Mouse (Mus musculus) lung, embryonic 14.5 days (tissue): Measurements from ENCODE around the gene Cers3. TPM values are rescaled to one million over a fixed set of nuclear protein-coding genes. Genes with fewer than 3 reads are reported as not detected.

Experiments used
- ATAC-seq: fragments of 200-750 bp; cut with Nextera tagmentation; 2 replicates; pipeline ENCODE4 v1.8.0; 2017; ENCODE audit warnings: mild to moderate bottlenecking, moderate TSS enrichment, moderate library complexity; ENCODE audit not compliant: insufficient read depth
- DNase-seq: peaks from one replicate; pipeline ENCODE4 v3.0.0-alpha.2; 2015
- H3K27ac ChIP-seq: fragments of 300-500 bp; sonication (generic); 2 replicates; pipeline ENCODE4 v1.5.1; 2014; ENCODE audit warnings: low read depth, mild to moderate bottlenecking, moderate library complexity
- H3K27me3 ChIP-seq: fragments of 300-500 bp; sonication (generic); 2 replicates; pipeline ENCODE4 v1.6.1; 2014; ENCODE audit warnings: low read length, control low read depth; ENCODE audit not compliant: insufficient read depth
- H3K36me3 ChIP-seq: fragments of 300-500 bp; sonication (generic); 2 replicates; pipeline ENCODE4 v1.6.1; 2014; ENCODE audit warnings: control low read depth; ENCODE audit not compliant: insufficient read depth
- H3K4me1 ChIP-seq: fragments of 300-500 bp; sonication (generic); 2 replicates; pipeline ENCODE4 v1.6.1; 2014; ENCODE audit warnings: antibody characterized with exemption, control low read depth; ENCODE audit not compliant: insufficient read depth
- H3K4me2 ChIP-seq: fragments of 300-500 bp; sonication (generic); 2 replicates; pipeline ENCODE4 v1.6.1; 2014; ENCODE audit warnings: mild to moderate bottlenecking
- H3K4me3 ChIP-seq: fragments of 300-500 bp; sonication (generic); 2 replicates; pipeline ENCODE4 v1.5.1; 2014; ENCODE audit warnings: low read depth, low read length
- H3K9ac ChIP-seq: fragments of 300-500 bp; sonication (generic); 2 replicates; pipeline ENCODE4 v1.6.1; 2014
- H3K9me3 ChIP-seq: fragments of 300-500 bp; sonication (generic); 2 replicates; pipeline ENCODE4 v1.6.1; 2016; ENCODE audit warnings: low read depth, low read length, control low read depth
- CTCF ChIP-seq: IDR thresholded peaks from 2 replicates; pipeline ENCODE4 v1.5.1; 2016; ENCODE audit warnings: antibody characterized with exemption, low read depth
- WGBS: fragments of 180-500 bp; shearing (Covaris S2); extraction: QIAGEN DNeasy Blood & Tissue Kit; methylation state at CpG from one replicate; pipeline ENCODE4 v1.1.7; 2014; 5-methylcytosine and 5-hydroxymethylcytosine counted together
- polyA plus RNA-seq: library from polyadenylated mRNA; unstranded; fragments of >200 nt; fragmentation: Nextera tagmentation; extraction: Ambion mirVana; gene quantifications from 2 replicates; pipeline ENCODE4 v1.2.1, GENCODE M21; 2014

Gene Cers3
- polyA plus RNA-seq, 1 experiment from 2014 or later = 4.0 TPM

DNA sequence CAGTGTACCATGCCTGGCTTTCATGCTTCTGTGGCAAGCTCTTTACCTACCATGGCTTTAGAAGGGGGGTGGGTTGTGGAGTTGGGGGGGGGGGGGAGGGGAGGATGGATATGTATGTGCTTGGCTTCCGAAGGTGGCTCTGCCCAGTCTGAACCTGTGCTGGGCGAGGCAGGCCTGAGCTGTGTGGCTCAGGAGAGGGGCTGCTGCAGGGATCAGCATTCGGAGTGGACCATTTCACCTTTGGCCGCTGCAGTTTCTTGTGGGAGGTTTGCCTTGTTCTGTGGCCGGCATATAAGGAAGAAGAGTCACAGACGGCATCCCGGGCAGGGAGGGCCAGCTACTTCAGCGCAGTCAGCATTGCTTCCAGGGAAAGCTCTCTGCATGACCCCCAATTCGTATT is 104.0 kb downstream of the Cers3 start:
- Histone ChIP-seq H3K4me2 (no peak overlapping the region), H3K9ac (no peak overlapping the region), H3K27ac (no peak overlapping the region), H3K9me3 (no peaks in the 10 kb centered on the region), H3K4me1 (peaks cover 3% of the 10 kb centered on the region; the same call in 1 of the 2 replicates), H3K27me3 (no peaks in the 10 kb centered on the region), H3K4me3 (no peak overlapping the region), H3K36me3 (0 out of 2 replicates have a peak, but pooled peaks cover 3% of the 10 kb centered on the region)
- no peak for DNase-seq
- TF ChIP-seq CTCF = no peak
- 59% methylated on average over 9 of the region's 9 CpGs for WGBS
- no peak for ATAC-seq

DNA sequence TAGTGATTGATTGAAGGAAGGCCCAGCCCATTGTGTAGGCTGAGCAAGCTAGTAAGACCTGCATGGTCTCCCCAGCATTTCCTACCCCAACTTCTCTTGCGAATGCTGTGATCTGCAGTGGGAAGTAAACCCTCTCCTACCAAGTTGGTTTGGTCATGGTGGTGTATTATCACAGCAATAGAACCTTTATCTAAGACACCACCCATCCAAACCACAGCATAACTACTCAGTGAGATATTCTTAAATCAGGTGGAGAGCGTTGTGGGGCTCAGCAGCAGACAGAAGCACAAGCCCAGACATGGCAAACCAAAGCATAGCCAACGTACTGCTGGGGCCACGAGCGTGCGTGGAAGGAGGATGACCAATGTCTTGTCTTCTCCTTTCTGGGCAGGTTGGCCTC is 106.0 kb downstream of the Cers3 start:
- no peak overlapping the region for H3K27ac ChIP-seq
- DNase-seq = no peak

DNA sequence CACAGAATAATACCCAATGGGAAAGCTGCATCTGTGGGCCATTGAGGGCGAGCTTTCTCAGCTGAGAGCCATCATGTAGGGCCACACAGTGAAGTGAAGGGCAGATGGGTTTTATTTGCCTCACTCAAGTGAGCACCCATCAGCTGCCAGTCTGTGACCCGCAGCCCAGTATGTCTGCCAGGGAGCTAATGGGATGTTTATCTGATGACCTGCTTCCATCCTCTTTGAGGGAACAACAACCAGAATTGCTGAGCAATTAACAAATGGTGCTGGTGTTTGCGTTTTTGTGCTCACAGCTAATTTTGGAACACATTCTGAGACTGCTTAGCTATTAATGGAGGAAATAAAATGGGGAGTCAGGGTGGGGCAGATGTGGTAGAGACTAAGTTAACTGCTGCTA is 108.9 kb downstream of the Cers3 start:
- peak; percentile 44 for DNase-seq
- ATAC-seq = no peak; the same call in 1 of the 2 replicates
- Histone ChIP-seq H3K27me3 (no peaks in the 10 kb centered on the region), H3K9me3 (no peaks in the 10 kb centered on the region), H3K4me3 (no peak overlapping the region), H3K4me2 (no peak overlapping the region), H3K36me3 (0 out of 2 replicates have a peak, but pooled peaks cover 3% of the 10 kb centered on the region), H3K4me1 (no peaks in the 10 kb centered on the region; the same call in 1 of the 2 replicates), H3K27ac (0 out of 2 replicates have a peak overlapping the region, but pooled peaks have one; percentile 30), H3K9ac (no peak overlapping the region)
- WGBS = 46% methylated on average over 3 of the region's 3 CpGs
- TF ChIP-seq CTCF = no peak

More for the DNA sequence above, 106.0 kb downstream of the Cers3 start:
- H3K4me3 ChIP-seq = no peak overlapping the region
- no peak overlapping the region for H3K4me2 ChIP-seq
- H3K27me3 ChIP-seq = no peaks in the 10 kb centered on the region
- H3K9ac ChIP-seq = no peak overlapping the region
- no peak for ATAC-seq
- H3K36me3 ChIP-seq = 0 out of 2 replicates have a peak, but pooled peaks cover 3% of the 10 kb centered on the region
- TF ChIP-seq CTCF = no peak
- H3K4me1 ChIP-seq = peaks cover 2% of the 10 kb centered on the region; the same call in 1 of the 2 replicates
- 93% methylated on average over 6 of the region's 6 CpGs for WGBS
- H3K9me3 ChIP-seq = no peaks in the 10 kb centered on the region

DNA sequence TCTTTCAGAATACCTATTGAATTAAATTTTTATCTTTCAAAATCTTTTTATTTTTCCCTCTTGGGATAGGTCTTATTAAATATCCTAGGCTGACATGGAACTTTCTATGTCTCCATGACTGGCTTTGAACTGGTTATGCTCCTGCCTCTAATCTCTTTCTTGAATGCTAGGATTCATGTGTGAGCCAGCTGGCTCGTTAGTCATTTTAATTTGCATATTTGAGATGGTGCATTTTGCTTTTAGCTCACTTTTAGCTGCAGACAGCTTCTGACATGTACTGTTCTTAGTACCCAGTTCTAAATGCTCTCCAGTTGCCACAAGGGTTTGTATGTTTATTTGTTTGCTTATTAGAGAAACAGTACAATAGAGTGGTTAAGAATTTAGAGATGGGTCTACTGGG is 114.3 kb downstream of the Cers3 start:
- Histone ChIP-seq H3K36me3 (no peaks in the 10 kb centered on the region), H3K27me3 (no peaks in the 10 kb centered on the region), H3K4me3 (no peak overlapping the region), H3K9ac (no peak overlapping the region), H3K9me3 (no peaks in the 10 kb centered on the region), H3K4me2 (no peak overlapping the region), H3K4me1 (no peaks in the 10 kb centered on the region; the same call in 1 of the 2 replicates), H3K27ac (no peak overlapping the region)
- TF ChIP-seq CTCF = no peak
- no peak for DNase-seq
- no peak for ATAC-seq
- WGBS = 82% methylated on average over 1 of the region's 1 CpGs

DNA sequence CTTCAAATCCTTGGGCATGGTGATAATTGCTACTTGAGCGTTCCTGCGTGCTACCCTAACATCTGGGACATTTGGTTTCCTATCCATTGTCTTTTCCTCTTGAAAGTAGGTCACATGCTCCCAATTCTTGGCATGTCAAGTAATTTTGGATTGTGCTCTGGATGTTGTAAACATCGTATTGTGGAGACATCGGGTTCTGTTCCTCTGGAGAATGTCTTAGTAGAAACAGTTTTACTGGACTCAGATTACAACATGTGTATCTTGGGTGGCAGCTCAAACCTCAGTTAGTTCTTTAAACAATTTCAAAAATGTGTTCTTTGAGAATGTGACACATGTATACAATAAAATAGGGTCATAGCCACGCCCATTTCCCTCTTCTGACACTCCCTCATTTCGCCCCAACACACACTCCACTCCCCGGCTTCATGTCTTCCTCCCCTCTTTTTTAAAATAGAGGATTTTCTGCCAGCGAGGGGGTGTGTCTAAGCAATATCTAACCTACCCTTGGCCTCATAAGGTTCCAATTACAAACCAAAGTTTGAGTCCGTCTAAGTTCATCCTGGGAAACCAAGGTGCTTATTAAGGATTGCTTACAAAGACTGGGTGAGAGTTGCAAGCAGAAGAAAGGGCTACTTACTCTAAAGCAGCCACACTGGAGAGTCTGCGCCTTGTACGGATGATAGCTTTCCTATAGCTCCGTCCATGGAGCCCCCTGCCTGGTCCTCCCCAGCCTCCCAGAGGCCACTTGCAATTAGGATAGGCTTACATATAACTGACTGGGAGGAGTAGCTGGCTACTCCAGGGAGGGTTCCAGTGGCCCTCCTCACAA is 115.2 kb downstream of the Cers3 start:
- Histone ChIP-seq H3K27ac (0 out of 2 replicates have a peak overlapping the region, but pooled peaks have one; percentile 2), H3K36me3 (no peaks in the 10 kb centered on the region), H3K9ac (no peak overlapping the region), H3K4me2 (no peak overlapping the region), H3K27me3 (no peaks in the 10 kb centered on the region), H3K4me3 (no peak overlapping the region), H3K4me1 (no peaks in the 10 kb centered on the region; the same call in 1 of the 2 replicates), H3K9me3 (no peaks in the 10 kb centered on the region)
- ATAC-seq (peak; percentile 82), DNase-seq (peak; percentile 86)
- WGBS = 43% methylated on average over 12 of the region's 12 CpGs
- TF ChIP-seq CTCF = no peak

DNA sequence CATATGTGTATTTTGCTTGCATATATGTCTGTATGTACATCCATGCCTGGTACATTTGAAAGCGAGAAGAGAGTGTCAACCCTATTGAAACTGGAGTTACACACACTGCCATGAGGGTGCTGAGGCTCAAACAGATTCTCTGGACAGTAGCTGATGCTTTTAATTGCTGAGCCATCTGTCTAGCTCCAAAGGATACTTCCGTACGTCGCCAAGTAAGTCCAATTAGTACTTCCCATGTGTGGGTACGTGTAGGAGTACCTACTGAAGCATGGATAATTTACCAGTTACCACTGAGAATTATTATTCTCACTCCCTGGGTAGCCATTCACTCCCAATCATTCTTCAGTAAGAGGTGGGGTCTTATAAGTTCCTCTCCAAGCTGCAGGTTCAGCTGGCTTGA is 115.9 kb downstream of the Cers3 start:
- no peak overlapping the region for H3K9ac ChIP-seq
- no peaks in the 10 kb centered on the region for H3K36me3 ChIP-seq
- H3K27ac ChIP-seq = 0 out of 2 replicates have a peak overlapping the region, but pooled peaks have one; percentile 2
- no peaks in the 10 kb centered on the region for H3K27me3 ChIP-seq
- H3K9me3 ChIP-seq = no peaks in the 10 kb centered on the region
- ATAC-seq = no peak
- H3K4me2 ChIP-seq = no peak overlapping the region
- 84% methylated on average over 5 of the region's 5 CpGs for WGBS
- no peaks in the 10 kb centered on the region; the same call in 1 of the 2 replicates for H3K4me1 ChIP-seq
- H3K4me3 ChIP-seq = no peak overlapping the region
- TF ChIP-seq CTCF = no peak
- DNase-seq = no peak

DNA sequence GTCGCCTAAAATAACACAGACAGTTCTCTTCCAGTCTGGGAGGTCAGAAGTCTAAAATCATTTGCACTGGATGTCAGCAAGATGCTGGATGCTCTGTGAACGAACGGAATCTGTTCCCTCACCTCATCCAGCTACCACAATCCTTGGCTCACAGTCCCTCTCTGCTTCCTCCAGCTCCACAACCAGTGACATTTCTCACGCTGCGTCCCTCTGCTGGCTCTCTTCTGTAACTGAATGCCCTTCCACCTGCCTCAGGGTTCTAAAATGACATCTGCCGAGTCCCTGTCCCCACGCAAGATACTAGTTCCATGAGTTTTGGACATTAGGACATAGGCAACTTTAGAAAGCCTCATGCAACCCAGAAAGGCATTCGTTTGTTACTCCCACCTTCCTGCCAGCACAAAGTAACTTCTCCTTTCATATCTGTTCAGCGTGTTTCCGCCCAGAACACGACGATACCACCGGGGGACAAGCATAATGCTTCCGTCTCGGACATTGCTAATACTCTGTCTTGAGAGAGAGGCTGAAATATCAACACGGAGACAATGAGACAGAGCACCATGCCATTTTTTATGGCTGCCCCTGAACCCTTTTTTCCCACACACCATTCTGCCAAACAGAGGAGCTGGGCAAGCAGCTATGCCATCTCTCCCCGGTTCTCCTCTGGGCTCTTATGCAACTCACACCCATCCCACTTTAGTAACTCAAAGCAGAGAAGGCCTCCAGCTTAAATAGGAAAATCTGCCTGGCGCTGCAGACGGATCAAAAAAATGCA is 123.8 kb downstream of the Cers3 start:
- no peak for ATAC-seq
- Histone ChIP-seq H3K9ac (no peak overlapping the region), H3K4me3 (no peak overlapping the region), H3K9me3 (no peaks in the 10 kb centered on the region), H3K27ac (peak overlapping the region; percentile 87), H3K4me2 (no peak overlapping the region), H3K27me3 (no peaks in the 10 kb centered on the region), H3K36me3 (no peaks in the 10 kb centered on the region), H3K4me1 (peaks cover 26% of the 10 kb centered on the region)
- peak; percentile 54 for DNase-seq
- WGBS = 59% methylated on average over 19 of the region's 19 CpGs
- TF ChIP-seq CTCF = peak; percentile 58
